Mouse (Mus musculus) frontal cortex, postnatal 25 days (tissue): Measurements from ENCODE around the gene Dcp1a.
"Not testable (repeated sequence)": the region's sequence is repeated elsewhere in the genome, so short reads cannot be mapped to it uniquely, and the experiment has no call there.

ENCODE experiments used
- DNase-seq, 2 experiments: peaks; one replicate each; pipeline ENCODE4 v3.0.0; 2022; ENCODE audit warnings: low spot score in 2 of 2

Gene Dcp1a

DNA sequence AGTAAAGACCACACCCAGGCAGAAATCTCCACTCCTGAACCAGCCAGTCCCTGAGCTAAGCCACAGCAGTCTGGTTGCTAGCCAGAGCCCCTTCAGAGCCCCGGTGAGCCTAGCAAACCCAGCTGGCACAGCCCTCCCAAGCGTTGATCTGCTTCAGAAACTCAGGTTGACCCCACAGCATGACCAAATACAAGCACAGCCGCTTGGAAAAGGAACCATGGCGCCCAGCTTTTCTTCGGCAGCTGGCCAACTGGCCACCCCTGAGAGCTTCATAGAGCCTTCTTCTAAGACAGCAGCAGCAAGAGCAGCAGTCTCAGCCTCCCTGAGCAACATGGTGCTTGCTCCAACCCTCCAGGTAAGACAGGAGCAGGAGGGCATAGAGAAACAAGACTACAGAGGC lies 40.0 kb downstream of the Dcp1a start:
- DNase-seq = no peak

DNA sequence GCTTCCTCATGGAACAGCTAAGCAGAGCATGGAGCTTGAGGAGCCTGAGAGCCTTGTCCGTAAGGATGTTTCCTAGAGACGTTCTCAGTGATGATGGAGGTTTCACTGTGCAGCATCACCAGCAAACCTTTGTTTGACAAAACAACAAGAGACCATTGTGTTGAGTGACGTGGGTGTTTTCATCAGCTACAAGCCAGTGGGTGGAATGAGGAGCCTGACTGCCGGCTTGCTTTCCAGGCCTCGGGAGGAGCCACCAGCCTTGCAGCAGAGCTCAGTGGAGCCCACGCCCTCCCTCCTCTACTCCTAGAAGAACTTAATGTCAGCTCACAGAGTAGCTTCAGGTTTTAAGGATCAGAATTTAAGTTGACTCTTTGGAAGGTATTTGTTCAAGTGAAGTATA lies 44.0 kb downstream of the Dcp1a start:
- no peak for DNase-seq

DNA sequence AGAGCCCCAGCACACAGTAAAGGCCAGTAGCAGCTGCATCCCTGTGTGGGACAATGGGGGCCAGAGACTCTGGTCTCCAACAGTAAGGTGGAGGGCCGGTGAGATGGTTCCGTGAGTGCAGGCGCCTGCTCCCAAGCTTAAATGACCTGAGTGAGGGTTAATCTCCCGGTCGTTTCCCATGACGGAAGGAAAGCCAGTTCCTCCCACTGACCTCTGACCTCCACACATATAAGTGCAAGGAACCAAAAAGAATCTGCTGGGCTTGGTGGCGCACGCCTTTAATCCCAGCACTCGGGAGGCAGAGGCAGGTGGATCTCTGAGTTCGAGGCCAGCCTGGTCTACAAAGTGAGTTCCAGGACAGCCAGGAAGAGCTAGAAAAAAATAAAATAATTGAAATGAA lies 49.1 kb downstream of the Dcp1a start:
- DNase-seq = no peak

DNA sequence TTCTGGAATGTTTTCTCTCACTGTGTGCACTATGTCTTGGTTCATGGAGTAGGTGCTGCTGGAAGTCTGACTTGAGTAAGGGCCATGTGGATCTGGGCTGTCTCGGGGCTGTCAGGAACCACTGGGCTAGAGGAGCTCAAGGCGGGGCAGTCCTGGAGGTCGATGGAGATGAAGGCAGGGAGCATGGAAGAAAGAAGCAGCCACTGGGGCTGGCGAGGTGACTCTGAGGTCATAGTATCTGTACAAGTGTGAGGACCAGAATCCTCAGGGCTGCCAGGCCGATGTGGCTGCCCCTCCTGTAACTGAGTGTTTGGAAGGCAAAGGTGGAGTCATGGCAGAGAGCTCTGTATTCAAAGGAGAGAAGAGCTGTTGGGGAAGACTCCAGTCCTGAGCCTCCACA lies 49.6 kb downstream of the Dcp1a start:
- no peak for DNase-seq

DNA sequence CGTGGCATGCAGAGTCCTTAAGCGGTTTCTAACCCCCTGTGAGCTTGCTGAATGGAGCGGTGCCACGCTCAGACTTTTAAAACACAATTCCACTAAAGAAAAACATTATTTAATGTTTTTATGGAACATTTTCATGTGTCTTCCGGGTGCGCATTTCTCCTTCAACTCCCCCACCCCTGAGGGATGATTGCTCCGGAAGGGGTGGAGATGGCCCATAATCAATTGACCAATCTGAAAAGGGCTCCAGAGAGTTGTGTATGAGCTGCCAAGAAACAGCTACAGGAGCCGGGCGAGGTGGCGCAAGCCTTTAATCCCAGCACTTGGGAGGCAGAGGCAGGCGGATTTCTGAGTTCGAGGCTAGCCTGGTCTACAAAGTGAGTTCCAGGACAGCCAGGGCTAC lies 50.1 kb downstream of the Dcp1a start:
- no peak for DNase-seq

DNA sequence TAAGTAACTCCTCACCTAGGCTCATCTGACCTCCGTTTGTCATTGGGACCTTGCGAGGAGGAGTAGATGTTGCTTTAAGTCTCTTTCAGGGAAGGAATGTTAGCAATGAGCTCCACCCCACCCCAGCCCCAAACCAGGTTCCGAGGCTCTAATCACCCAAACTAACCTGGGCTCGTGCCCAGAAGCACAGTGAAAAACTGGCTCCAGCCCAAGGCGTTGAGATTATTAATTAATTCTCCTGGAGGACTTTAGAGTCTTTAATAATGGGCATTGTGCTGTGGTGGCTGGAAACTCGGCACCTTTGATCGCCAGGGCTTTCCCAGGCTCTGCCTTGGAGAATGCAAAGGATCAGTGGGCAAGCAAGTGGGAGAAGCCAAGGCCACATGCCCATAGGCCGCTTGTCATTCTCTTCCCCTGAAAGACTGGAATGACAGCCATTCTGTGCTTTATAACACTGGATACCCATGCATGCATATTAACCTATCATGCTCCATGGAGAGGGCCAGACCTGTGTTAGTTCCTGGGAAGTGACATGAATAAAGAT lies 51.5 kb downstream of the Dcp1a start:
- no peak for DNase-seq

DNA sequence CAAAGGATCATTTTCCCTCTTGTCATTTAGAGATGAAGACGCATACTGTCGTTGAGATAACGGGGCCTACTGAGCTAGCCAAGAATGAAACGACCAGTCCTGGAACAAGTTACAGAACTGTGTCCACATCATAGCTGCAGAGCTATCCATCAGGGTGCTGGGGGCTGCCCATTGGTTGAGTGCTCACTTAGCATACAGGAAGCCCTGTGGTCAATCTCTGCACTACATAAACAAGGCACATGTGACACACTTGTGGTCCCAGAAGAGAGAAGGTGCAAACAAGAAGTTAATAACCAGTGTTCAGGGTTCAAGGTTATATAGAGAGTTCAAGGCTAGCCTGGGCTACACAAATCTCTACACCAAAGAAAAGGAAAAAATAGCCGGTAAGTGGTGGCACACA lies 52.1 kb downstream of the Dcp1a start:
- no peak for DNase-seq

DNA sequence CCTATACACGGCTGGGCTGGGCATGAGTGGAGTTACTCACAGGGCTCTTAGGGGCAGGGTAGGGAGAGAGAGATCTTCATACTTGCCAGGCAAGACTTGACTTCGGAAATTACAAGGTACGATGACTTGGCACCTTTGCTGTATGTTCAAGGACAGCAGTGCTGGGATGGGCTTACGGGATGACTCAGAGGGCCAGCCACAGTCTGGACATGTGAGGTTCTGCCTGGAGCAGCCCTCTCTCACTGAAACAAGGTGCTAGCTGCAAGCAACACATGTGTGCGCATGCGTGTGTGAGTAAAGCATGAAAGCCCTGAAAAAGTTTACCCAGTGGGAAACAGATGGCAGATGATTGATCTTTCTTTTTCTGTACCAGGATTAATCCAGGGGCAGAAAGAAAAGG lies 52.6 kb downstream of the Dcp1a start:
- DNase-seq = no peak

DNA sequence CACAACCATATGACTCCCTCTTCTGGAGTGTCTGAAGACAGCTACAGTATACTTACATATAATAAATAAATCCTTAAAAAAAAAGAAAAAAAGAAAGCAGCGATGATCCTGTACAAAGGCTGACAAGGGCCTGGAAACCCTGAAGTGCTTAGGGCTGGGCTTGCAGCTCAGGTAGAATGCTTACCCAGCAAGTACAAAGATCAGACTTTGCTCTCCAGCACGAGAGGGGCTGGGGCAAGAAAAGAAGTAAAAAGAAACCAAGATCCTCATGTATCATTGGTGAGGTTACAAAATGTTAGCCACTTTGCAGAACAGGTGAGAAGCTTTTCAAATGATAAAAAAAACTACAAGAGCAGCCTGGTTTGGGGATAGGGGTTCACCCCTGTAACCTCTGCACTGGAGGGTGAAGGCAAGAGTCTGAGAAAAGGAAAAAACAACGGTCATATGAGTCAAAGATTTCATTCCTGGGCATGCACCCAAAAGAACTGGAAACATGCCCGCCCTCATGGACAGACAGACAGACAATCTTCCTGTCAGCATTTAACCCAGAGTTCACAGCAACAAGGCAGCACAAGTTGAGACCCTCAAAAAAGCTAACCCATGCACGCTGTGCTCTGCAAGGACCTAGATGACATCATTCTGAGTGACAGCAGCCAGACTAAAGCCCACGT lies 54.6 kb downstream of the Dcp1a start:
- no peak for DNase-seq

DNA sequence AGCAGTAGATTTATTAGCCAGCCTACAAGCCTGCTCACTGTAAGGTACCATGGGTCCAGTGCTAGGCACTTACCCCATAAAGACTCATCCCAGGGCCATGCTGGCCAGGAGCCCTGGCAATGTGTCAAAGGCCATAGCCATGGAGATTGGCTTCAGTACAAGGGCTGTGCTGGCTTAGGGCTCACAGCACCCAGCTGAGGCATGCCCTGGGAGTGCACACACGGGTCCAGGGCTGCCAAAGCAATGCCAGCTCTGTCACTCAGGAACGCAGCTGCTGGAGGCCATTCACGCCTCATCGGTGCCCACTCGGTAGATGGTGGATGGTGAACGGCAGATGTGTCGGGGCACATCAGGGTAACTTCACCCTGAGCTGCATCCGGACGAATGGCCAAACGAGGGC lies 62.2 kb downstream of the Dcp1a start:
- DNase-seq = no peak

DNA sequence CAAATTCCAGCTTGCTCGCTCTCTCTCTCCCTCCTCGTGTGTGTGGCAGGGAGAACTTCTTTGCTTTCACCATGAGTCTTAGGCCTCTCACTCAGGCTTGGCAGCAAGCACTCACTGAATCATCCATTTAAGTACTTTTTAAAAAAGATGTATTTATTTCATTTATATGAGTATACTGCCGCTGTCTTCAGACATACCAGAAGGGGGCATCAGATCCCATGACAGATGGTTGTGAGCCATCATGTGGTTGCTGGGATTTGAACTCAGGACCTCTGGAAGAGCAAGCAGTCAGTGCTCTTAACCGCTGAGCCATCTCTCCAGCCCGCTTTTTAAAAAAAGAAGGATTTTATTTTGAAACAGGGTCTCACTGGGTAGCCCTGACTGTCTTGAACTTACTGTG lies 64.0 kb downstream of the Dcp1a start:
- DNase-seq = not testable (repeated sequence)

DNA sequence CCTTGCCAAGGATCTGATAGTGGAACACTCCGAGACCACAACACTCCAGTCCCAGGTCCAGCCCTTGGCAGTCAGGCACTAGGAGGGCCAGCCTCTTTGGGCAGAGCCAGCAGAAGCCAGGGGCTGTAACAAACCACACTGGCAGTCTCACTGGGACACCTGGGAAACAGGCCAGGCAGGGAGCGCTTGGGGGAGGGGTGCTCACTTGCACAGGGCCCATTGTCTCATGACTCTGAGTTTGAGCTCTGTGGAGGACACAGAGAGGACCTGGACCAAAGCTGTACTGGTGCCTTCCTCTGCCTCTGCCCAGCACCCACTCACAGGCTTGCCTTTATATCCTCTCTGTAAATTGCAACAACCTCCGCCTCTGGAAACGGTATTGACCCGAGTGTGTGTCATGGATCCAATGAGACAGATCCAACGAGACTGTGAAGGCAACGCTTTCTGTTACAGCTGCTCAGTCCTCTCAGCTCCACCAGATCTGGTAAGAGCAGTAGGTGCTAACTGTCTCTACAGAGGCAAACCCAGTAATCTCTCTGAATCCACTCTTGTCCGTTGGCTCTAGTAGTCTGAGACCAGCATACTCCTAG lies 68.9 kb downstream of the Dcp1a start, which contains the start of gene Tkt:
Tkt (plus strand) TSS at position 229 of the 590 bp plus-strand sequence.
- peak; percentile 44 to 58 for DNase-seq

DNA sequence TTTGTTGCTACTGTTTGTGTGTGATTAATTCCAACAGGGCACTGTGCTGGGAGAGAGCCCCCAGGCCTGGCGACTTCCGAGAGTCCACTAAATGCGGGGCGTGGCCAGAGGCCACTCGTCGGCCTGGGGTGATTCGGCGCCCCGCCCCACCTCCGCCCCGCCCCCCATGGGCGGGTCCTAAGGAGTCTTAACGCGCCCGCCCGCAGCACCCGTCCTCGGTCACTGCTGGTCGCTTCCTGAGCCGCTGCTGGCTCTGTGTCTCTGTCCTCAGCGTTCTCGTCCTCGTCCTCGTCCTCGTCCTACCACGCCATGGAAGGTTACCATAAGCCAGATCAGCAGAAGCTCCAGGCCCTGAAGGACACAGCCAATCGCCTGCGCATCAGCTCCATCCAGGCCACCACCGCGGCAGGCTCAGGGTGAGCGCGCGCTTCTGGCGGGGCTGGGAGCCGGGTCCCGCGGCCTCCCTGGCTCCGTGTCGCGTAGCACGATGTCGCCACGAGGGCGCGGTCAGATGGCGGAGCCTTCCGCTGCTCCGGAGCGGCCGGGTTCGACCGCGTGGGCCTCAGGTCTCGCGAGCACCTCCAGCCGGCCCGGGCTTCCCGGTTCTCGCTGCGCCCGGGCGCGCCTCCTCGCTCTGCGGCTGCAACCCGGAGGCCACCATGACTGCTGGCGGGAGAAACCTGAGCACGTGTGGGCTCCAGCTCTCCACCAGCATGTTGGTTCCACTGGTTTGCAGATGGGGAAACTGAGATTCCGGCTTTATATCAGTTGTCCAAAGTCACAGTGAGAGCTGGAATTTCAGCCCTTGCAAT lies 69.8 kb downstream of the Dcp1a start:
- peak; percentile 81 to 87 for DNase-seq

DNA sequence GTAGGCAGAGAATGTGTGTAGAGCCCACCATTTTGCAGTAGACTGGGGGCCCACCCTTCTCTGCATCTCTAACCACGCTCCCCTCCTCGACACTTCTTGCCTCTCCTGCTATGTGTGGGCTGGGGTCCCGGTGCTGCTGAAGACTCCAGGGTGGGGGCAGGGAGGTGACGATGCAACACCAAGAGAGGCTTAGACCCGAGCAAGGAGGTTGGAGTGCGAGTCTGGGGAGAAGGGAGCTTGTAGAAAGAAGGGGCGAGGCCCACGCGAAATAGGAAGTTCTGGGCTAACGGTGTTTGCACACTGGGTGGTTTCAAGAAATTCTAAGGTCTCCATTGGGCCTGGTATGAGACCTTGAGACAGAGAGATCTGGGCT lies 70.4 kb downstream of the Dcp1a start:
- DNase-seq = no peak

DNA sequence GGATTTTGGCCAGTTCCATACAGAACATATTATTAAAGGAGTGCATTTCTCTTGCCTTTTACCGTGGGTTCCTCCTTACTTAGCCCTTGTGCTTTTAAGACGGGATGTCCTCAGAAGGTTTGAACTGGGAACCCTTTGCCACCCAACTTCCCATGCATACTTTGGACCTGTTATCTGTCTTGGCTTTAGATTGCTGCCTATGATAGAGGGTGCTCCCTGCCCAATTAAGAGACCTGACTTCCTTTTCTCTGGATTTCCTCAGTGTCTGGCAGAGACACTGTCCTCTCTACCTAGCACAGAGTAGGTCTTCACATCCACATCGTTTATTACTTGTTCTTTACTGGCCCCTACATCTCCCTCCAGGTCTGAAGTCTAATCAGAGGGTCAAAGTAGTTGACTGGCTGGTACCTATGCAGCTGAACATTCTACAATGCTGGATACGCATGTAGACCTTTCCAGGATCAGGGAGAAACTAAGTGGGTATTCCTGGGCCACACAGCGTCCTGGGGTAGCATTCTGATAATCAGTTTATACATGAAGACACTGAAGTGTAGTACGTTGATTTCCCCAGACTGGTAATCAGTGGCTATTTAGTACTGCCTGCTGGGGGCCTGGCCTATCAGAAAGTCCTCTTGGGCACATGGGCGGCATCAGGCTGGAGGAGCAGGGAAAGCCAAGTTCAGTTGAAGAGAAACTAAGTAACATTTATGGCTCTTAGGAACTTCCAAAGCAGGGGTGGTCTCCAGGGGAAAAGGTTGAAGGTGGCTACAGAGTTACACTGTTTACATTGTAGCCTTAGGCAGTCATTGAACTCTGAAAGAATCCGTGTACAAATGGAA lies 71.1 kb downstream of the Dcp1a start:
- DNase-seq = no peak

DNA sequence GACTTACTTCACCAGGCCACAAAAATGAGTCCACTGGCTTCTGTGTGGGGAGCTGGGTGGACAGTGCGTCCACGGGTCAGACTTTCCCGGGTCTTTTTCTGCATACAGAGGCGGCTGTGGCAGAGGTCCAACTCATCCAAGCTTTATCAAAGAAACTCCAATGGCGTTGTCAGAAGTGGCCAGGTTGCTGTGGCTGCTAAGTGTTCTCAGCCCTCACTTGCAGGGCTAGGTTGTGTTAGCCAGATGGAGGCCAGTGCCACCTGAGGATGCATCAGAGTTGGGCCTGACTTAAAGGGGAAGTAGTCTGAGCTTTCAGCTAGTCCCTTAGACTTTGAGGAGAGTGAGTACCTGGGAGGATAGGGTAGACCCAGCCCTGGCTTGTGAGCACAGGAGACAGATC lies 72.2 kb downstream of the Dcp1a start:
- no peak for DNase-seq

DNA sequence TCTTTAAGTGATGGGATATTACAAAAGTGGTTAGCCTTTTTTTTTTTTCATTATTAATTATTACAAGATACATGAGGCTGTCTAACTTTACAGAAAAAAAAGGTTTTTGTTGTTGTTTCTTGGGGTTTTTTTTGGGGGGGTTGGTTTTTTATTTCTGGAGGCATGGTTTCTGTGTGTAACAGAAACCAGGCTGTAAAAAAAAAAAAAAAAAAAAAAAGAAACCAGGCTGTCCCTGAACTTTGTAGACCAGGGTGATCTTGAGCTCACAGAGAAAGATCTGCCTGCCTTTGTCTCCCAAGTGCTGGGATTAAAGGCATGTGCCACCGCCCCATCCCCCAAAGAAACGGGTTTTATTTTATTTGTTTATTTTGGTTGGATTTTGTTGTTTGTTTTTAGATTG lies 72.6 kb downstream of the Dcp1a start:
- DNase-seq = no peak

DNA sequence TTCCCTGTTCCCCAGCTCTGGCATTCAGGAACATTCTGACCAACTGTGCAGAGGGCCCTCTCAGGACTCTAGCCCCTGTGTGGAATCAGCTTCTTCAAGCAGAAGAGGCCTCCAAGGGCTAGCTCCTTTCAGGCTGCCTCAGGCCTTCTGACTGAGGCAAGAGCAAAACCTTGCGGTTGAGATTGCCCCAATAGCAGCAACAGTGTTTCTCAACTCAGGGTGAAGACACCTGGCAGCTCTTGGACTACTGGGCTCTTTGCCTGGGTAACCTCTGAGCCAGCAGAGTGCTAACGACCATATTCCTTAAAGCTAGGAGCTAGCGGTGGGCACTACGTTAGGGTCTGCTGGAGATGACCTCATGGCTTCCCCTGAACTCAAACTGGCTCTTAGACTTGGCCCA lies 73.8 kb downstream of the Dcp1a start:
- no peak for DNase-seq

DNA sequence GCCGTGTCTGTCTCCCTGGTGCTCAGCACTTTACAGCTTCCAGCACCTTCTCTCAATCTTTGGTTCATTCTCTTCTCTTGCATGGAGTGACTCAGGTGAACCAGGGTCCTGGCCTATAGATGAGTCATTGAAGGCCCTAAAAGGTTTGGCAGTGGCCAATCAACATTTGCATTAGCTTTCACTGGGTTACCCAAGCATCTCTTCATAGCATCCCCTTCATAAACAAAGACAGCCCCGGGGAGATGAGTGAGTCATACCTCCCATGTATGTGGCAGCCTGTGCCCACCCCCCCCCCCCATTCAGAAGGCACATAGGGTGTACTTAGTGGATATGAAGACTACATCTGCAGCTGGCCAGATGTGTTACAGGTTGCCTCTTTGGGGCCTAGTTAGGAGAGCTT lies 77.3 kb downstream of the Dcp1a start:
- DNase-seq = no peak

DNA sequence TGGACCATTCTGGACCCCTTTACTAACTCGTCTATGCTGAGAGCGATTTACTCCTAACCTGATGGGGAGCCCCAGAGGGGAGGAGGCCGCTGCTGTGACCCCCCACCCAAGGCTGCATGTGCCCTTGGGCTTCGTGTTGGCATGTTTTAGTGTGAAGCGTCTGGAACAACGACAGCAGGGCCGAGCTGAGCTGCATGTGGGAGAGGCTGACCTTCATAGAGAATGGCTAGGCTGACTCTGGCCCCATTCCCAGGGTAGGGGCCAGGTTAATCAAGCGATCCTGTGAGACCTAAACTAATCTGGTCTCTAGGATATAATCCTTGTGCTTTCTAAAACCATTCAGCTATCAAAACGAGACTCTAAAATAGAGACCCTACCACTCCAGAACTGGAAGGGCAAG lies 78.4 kb downstream of the Dcp1a start:
- DNase-seq = no peak

DNA sequence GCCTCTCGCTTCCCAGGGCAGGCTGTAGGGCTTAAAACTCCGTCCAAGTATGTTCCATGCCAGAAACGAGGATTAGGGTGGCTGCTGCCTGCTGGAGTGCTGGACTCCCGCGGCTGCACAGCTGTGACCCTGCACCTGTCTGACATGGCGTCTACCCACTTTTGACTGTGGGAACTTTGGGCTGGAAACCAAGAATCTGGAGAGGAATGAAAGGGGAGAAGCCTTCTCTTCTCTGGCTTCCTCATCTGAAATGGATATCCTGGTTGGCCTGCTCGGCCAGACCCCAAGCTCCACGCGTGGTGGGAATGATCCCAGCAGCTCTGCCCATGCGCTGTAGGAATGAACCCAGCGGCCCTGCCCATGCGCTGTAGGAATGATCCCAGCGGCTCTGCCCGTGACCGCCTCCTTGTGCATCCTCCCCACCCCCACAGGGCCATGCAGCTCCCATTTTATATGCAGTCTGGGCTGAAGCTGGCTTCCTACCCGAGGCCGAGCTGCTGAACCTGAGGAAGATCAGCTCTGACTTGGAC lies 80.1 kb downstream of the Dcp1a start:
- DNase-seq = no peak
